Mouse (Mus musculus): ENCODE data around the gene Agk. TPM values are rescaled to one million over a fixed set of nuclear protein-coding genes. Genes with fewer than 3 reads are reported as not detected.

Agk gene
- 4.8 and 6.4 TPM in 2 replicates for polyA plus RNA-seq (2012)

GRCm38 (mm10) chr6:40324897-40325841 is at the start of gene Agk:
Agk (plus strand) TSS chr6:40325172.

GRCm38 (mm10) chr6:40436047-40436483 is 111.1 kb downstream of the Agk start, which contains the start of gene E330009J07Rik:
E330009J07Rik (minus strand) TSS chr6:40436135.

GRCm38 (mm10) chr6:40438936-40439335 is 114.0 kb downstream of the Agk start, which contains the start of gene Wee2:
Wee2 (plus strand) TSS chr6:40439088.

Other genes starting within 250 kb of the Agk start
- gene E330009J07Rik, start 111.0 kb downstream of the Agk start, polyA plus RNA-seq (2012) = 4.2 and 5.3 TPM in 2 replicates
- gene Wee2, start 113.9 kb downstream of the Agk start, polyA plus RNA-seq (2012) = not detected in 2 replicates
- 28.9 and 31.7 TPM in 2 replicates for gene Ssbp1, start 146.2 kb downstream of the Agk start, polyA plus RNA-seq (2012)
- gene Tas2r137, start 166.1 kb downstream of the Agk start, polyA plus RNA-seq (2012) = not detected in 2 replicates
- gene Tas2r108, start 168.4 kb downstream of the Agk start, polyA plus RNA-seq (2012) = not detected in 2 replicates
- gene Prss37, start 194.3 kb downstream of the Agk start, polyA plus RNA-seq (2012) = not detected in 2 replicates
- not detected in 2 replicates for gene Olfr461, start 229.9 kb downstream of the Agk start, polyA plus RNA-seq (2012)
- not detected in 2 replicates for gene Olfr460, start 244.3 kb downstream of the Agk start, polyA plus RNA-seq (2012)